Mouse (Mus musculus): ENCODE data around the gene Nmnat2. TPM values are rescaled to one million over a fixed set of nuclear protein-coding genes. Genes with fewer than 3 reads are reported as not detected.

Gene Nmnat2
- polyA plus RNA-seq, 1 experiment from 2014 or later, result 11.7 TPM

DNA sequence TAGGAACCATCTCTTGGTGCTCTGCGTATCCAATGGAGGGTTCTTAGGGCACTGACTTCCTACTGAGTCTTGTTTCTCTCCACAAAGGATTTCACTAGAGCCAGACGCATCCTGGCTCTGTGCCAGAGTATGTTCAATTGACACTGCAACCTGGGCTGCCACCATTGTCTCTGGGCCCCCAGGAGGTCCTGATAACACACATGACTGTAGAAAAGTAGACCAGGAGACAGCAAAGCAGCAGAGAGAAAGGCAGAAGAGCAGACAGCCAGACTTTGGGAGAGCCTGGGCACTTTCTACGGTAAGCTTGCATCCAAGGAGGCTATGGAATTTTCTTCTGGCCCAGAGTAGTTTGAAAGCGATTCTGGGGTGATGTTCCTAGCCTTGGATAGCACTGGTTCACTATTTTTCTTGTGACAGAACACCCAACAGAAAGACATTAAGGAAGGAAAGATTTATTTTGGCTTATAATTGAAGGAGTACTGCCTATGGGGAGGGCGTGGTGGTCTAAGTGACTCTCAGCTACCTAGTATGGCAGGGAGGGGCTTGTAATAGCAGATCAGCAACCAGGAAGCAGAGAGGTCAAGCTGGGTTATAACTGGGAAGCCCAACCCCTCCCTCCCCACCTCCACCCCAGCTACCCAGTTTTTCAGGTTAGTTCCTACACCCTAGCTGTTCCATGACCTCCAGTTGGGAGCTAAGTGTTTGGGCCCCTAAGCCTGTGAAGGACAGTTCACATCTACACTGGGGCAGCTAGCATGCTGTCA is 78.5 kb downstream of the Nmnat2 start:
- no peak overlapping the region for H3K4me3 ChIP-seq (ENCODE audit: low read depth, low read length)
- DNase-seq (ENCODE audit: low spot score) (no peak), ATAC-seq (replicated peaks; ENCODE audit: low FRiP score) (no peak)
- no peaks in the 10 kb centered on the region for H3K36me3 ChIP-seq (ENCODE audit: control insufficient read depth, insufficient read depth, low read length)
- H3K9me3 ChIP-seq (ENCODE audit: control insufficient read depth, low read length), result no peaks in the 10 kb centered on the region
- no peak overlapping the region for H3K9ac ChIP-seq (ENCODE audit: low read length)
- no peak overlapping the region for H3K4me2 ChIP-seq (ENCODE audit: low read depth, low read length, severe bottlenecking)
- H3K27me3 ChIP-seq (ENCODE audit: control insufficient read depth, insufficient read depth, low read length), result no peaks in the 10 kb centered on the region
- H3K27ac ChIP-seq (ENCODE audit: low read depth, low read length), result no peak overlapping the region
- 60% methylated on average over 5 of the region's 5 CpGs for WGBS
- peaks cover 6% of the 10 kb centered on the region for H3K4me1 ChIP-seq (replicated peaks; ENCODE audit: control insufficient read depth, insufficient read depth, low read length)

DNA sequence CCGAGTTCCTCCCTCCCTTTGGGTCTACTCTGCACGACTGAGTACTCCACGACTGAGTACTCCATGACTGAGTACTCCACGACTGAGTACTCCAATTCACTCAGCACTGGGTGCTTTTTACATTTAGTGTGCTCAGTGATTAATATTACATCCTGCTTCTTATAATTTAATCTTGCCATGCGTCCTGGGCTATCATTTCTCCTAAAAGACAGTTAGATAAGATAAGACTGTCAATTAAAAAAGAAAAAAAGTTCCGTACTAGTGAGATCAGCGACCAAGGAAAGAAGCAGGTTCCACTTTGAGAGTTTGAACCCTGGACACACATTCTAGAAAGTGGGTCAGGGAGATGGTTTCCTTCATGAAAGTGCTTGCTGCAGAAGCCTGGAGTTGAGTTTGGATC is 79.3 kb downstream of the Nmnat2 start:
- H3K27me3 ChIP-seq (ENCODE audit: control insufficient read depth, insufficient read depth, low read length), result no peaks in the 10 kb centered on the region
- ATAC-seq (replicated peaks; ENCODE audit: low FRiP score), result no peak
- H3K9ac ChIP-seq (ENCODE audit: low read length), result no peak overlapping the region
- no peaks in the 10 kb centered on the region for H3K36me3 ChIP-seq (ENCODE audit: control insufficient read depth, insufficient read depth, low read length)
- H3K4me1 ChIP-seq (replicated peaks; ENCODE audit: control insufficient read depth, insufficient read depth, low read length), result peaks cover 6% of the 10 kb centered on the region
- no peak for DNase-seq (ENCODE audit: low spot score)
- H3K4me3 ChIP-seq (ENCODE audit: low read depth, low read length), result no peak overlapping the region
- H3K4me2 ChIP-seq (ENCODE audit: low read depth, low read length, severe bottlenecking), result no peak overlapping the region
- no peak overlapping the region for H3K27ac ChIP-seq (ENCODE audit: low read depth, low read length)
- H3K9me3 ChIP-seq (ENCODE audit: control insufficient read depth, low read length), result no peaks in the 10 kb centered on the region
- 75% methylated on average over 7 of the region's 7 CpGs for WGBS

DNA sequence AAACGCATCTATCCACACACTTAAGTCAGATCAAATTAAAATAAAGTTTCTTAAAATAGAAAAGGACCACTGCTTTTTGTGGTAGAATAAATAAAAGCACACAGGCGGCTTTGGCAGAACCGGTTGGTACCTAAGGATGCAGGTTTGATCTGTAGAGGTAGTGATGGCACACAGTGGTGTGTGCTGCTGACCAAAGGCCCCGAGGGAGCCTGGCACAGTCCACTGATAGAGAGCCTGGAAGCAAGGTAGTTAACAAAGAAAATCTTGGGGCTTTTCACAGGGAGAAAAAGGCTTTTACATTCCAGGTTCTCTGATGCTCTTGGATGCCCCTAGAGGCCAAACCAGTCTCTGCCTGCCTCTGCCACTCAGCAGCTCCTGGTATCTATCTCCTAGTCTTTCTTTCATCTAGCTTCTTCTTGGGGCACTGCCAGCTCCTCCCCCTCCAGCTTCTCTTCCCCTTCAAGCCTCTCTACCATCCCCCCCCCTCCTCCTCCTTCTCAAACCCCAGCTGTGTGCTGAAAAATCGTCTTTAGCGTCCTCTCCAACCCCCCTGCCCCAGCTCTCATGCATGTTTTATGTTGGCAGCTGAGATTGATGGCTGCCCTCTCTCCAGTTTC is 80.6 kb downstream of the Nmnat2 start:
- ATAC-seq (replicated peaks; ENCODE audit: low FRiP score) (peak; percentile 57), DNase-seq (ENCODE audit: low spot score) (peak; percentile 79)
- no peaks in the 10 kb centered on the region for H3K9me3 ChIP-seq (ENCODE audit: control insufficient read depth, low read length)
- H3K4me2 ChIP-seq (ENCODE audit: low read depth, low read length, severe bottlenecking), result no peak overlapping the region
- H3K27ac ChIP-seq (ENCODE audit: low read depth, low read length), result no peak overlapping the region
- peaks cover 9% of the 10 kb centered on the region for H3K4me1 ChIP-seq (replicated peaks; ENCODE audit: control insufficient read depth, insufficient read depth, low read length)
- H3K9ac ChIP-seq (ENCODE audit: low read length), result peak overlapping the region; percentile 18; the same call in 1 of the 2 replicates
- no peak overlapping the region for H3K4me3 ChIP-seq (ENCODE audit: low read depth, low read length)
- no peaks in the 10 kb centered on the region for H3K36me3 ChIP-seq (ENCODE audit: control insufficient read depth, insufficient read depth, low read length)
- no peaks in the 10 kb centered on the region for H3K27me3 ChIP-seq (ENCODE audit: control insufficient read depth, insufficient read depth, low read length)
- 38% methylated on average over 6 of the region's 6 CpGs for WGBS

DNA sequence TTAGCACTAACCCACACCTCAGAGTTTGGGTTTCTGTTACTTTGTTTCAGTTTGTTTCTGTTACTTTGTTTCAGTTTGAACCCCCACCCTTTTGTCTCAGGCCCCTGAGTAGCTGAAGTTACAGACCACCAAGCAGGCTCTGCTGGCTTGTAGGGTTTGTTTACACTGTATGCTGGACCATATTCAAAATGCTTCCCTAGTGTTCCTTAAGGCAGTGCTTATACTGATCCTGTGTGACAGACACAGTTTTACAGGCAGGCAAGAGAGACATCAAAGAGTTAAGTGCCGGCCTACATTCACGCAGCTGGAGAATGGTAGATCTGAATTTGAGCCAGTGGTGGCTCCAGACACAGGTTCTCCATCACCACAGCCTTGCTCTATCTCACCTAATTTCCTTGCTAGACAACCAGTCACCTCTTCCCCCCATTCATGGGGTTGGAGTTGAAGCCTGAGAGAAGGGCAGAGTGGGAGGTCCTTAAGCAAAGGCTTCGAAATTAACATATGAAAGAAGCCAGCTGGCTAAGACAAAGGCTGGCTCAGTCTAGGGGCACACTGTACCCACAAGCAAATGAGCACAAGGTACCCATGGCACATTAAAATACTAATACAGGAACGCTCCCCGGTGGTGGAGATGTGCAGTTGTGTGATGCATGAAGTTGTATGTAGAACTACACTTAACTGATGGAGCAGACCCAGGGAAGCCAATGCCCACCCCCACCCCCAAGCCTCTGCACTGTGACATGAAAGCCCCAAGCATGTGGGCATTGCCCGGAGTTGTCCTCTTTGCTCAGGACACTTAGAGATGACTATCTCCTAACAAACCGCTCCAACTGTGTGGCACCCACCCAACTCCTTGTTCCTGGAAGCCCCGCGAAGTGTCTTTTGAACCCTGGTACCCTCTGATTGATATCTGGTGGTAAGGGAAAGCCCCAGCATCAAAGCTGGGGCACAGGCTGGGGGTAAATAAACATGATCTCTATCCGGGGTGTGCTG is 82.9 kb downstream of the Nmnat2 start:
- H3K4me1 ChIP-seq (replicated peaks; ENCODE audit: control insufficient read depth, insufficient read depth, low read length), result peaks cover 9% of the 10 kb centered on the region
- H3K9ac ChIP-seq (ENCODE audit: low read length), result no peak overlapping the region
- H3K27ac ChIP-seq (ENCODE audit: low read depth, low read length), result peak overlapping the region; percentile 2; the same call in 1 of the 2 replicates
- H3K36me3 ChIP-seq (ENCODE audit: control insufficient read depth, insufficient read depth, low read length), result no peaks in the 10 kb centered on the region
- no peaks in the 10 kb centered on the region for H3K27me3 ChIP-seq (ENCODE audit: control insufficient read depth, insufficient read depth, low read length)
- DNase-seq (ENCODE audit: low spot score), result no peak
- H3K9me3 ChIP-seq (ENCODE audit: control insufficient read depth, low read length), result no peaks in the 10 kb centered on the region
- peak; percentile 79 for ATAC-seq (replicated peaks; ENCODE audit: low FRiP score)
- H3K4me3 ChIP-seq (ENCODE audit: low read depth, low read length), result no peak overlapping the region
- 70% methylated on average over 10 of the region's 10 CpGs for WGBS
- no peak overlapping the region for H3K4me2 ChIP-seq (ENCODE audit: low read depth, low read length, severe bottlenecking)

DNA sequence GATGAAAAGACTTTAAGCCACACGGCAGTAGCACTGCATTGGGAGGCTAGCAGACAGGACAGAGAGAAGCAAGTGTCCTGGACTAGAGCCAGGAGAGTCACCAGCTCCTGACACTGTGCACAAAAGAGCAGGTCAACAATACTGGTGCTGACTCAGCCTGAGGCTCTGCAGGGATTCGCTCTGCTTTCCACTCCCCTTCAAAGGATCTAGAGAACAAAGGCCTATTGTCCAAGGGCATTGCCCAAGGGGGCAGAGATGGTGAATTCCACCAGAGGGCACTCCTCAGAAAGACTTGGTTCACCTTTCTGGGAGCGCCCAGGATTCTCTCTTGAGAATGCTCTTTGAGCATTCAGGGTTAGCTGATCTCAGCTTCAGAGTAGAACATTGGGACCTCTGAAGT is 85.3 kb downstream of the Nmnat2 start:
- Histone ChIP-seq H3K27me3 (ENCODE audit: control insufficient read depth, insufficient read depth, low read length) (no peaks in the 10 kb centered on the region; the same call in 1 of the 2 replicates), H3K27ac (ENCODE audit: low read depth, low read length) (no peak overlapping the region), H3K9ac (ENCODE audit: low read length) (no peak overlapping the region), H3K4me1 (replicated peaks; ENCODE audit: control insufficient read depth, insufficient read depth, low read length) (peaks cover 7% of the 10 kb centered on the region), H3K9me3 (ENCODE audit: control insufficient read depth, low read length) (no peaks in the 10 kb centered on the region), H3K4me3 (ENCODE audit: low read depth, low read length) (no peak overlapping the region), H3K36me3 (ENCODE audit: control insufficient read depth, insufficient read depth, low read length) (no peaks in the 10 kb centered on the region), H3K4me2 (ENCODE audit: low read depth, low read length, severe bottlenecking) (no peak overlapping the region)
- no peak for ATAC-seq (replicated peaks; ENCODE audit: low FRiP score)
- WGBS, result 20% methylated on average over 3 of the region's 3 CpGs
- no peak for DNase-seq (ENCODE audit: low spot score)

DNA sequence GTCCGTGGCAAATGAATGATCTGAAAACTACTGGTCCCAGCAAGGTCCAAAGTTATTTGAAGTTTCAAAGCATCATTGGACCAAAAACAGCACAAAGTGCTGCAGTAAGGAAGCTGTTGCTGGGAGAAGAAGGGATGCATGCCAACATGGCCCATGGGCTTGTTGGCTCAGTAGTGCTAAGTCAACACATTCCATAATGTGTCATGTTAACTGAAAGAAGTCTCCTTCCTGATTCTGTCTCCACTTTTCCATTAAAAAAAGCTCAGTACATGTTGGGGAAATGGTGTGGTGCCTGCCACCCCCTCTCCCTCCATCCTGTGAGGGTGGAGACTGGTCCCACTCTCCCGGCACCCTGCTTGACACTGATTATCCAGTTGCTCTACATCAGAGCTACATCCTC is 86.3 kb downstream of the Nmnat2 start:
- Histone ChIP-seq H3K36me3 (ENCODE audit: control insufficient read depth, insufficient read depth, low read length) (no peaks in the 10 kb centered on the region), H3K9ac (ENCODE audit: low read length) (no peak overlapping the region), H3K27me3 (ENCODE audit: control insufficient read depth, insufficient read depth, low read length) (no peaks in the 10 kb centered on the region; the same call in 1 of the 2 replicates), H3K9me3 (ENCODE audit: control insufficient read depth, low read length) (no peaks in the 10 kb centered on the region), H3K4me3 (ENCODE audit: low read depth, low read length) (no peak overlapping the region), H3K4me2 (ENCODE audit: low read depth, low read length, severe bottlenecking) (no peak overlapping the region), H3K27ac (ENCODE audit: low read depth, low read length) (no peak overlapping the region), H3K4me1 (replicated peaks; ENCODE audit: control insufficient read depth, insufficient read depth, low read length) (peaks cover 5% of the 10 kb centered on the region)
- ATAC-seq (replicated peaks; ENCODE audit: low FRiP score), result no peak
- DNase-seq (ENCODE audit: low spot score), result no peak
- WGBS, result 84% methylated on average over 2 of the region's 2 CpGs

DNA sequence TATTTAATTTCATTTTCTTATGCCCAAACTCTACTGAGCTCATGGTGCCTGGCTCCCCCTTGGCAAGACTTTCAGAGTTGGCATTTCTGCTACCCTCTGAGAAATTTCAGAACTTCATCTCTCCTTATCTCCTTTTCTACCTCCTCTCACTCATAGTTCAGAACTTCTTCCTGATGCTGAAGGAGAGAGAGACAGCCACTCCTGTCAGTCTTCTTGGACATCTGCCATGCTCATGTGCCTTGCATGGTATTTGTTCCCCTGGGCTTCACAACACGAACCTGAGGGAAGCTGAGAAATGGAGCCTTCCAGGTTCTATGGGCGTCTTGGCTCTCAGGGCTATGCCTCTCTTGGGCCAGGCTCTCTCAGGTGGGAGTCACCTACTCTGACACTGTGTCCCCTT is 87.5 kb downstream of the Nmnat2 start:
- ATAC-seq (replicated peaks; ENCODE audit: low FRiP score) (no peak), DNase-seq (ENCODE audit: low spot score) (no peak)
- H3K27ac ChIP-seq (ENCODE audit: low read depth, low read length), result no peak overlapping the region
- no peak overlapping the region for H3K4me3 ChIP-seq (ENCODE audit: low read depth, low read length)
- H3K9ac ChIP-seq (ENCODE audit: low read length), result no peak overlapping the region
- H3K4me2 ChIP-seq (ENCODE audit: low read depth, low read length, severe bottlenecking), result no peak overlapping the region
- no peaks in the 10 kb centered on the region for H3K9me3 ChIP-seq (ENCODE audit: control insufficient read depth, low read length)
- WGBS, result 77% methylated on average over 2 of the region's 2 CpGs
- peaks cover 5% of the 10 kb centered on the region for H3K4me1 ChIP-seq (replicated peaks; ENCODE audit: control insufficient read depth, insufficient read depth, low read length)
- H3K27me3 ChIP-seq (ENCODE audit: control insufficient read depth, insufficient read depth, low read length), result no peaks in the 10 kb centered on the region; the same call in 1 of the 2 replicates
- no peaks in the 10 kb centered on the region for H3K36me3 ChIP-seq (ENCODE audit: control insufficient read depth, insufficient read depth, low read length)

DNA sequence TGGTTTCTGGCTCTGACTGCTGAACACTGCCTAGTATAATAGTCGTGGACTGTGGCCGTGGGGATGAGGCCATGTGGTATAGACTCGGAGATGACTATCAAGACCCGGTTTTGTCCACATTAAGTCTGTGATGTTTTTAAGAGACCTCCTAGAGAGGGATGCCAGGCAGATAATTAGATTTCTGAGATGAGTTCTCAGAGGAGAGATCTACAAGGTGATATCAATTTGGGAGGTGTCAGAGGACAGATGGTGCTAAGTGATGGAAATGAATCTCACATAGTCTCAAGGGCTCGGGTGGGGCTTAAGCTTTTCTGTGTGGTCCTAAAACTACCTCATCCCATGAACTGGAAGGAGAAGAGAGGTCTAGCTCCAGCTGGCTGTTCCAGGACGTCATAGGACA is 88.5 kb downstream of the Nmnat2 start:
- Histone ChIP-seq H3K4me3 (ENCODE audit: low read depth, low read length) (no peak overlapping the region), H3K4me1 (replicated peaks; ENCODE audit: control insufficient read depth, insufficient read depth, low read length) (peaks cover 7% of the 10 kb centered on the region; the same call in 1 of the 2 replicates), H3K4me2 (ENCODE audit: low read depth, low read length, severe bottlenecking) (no peak overlapping the region), H3K36me3 (ENCODE audit: control insufficient read depth, insufficient read depth, low read length) (no peaks in the 10 kb centered on the region), H3K27me3 (ENCODE audit: control insufficient read depth, insufficient read depth, low read length) (no peaks in the 10 kb centered on the region; the same call in 1 of the 2 replicates), H3K9me3 (ENCODE audit: control insufficient read depth, low read length) (no peaks in the 10 kb centered on the region), H3K27ac (ENCODE audit: low read depth, low read length) (no peak overlapping the region), H3K9ac (ENCODE audit: low read length) (no peak overlapping the region)
- DNase-seq (ENCODE audit: low spot score), result no peak
- no peak for ATAC-seq (replicated peaks; ENCODE audit: low FRiP score)
- 55% methylated on average over 6 of the region's 6 CpGs for WGBS

Measured in forebrain, embryonic 11.5 days (tissue).